Mouse (Mus musculus) testis, postnatal 14 days (tissue): Measurements from ENCODE around the gene Mmp7.

Source experiments
- DNase-seq: peaks from one replicate; pipeline ENCODE4 v3.0.0; 2021; ENCODE audit warnings: low spot score

Gene Mmp7

GRCm38 (mm10) chr9:7744156-7744555, 52.3 kb downstream of the Mmp7 start:
- DNase-seq = no peak

GRCm38 (mm10) chr9:7748881-7749280, 57.0 kb downstream of the Mmp7 start:
- DNase-seq = no peak
